Mouse (Mus musculus) lung, postnatal 14 days (tissue): ENCODE measurements at regions not wholly inside any gene's neighbourhood (a gene's known extent, or its start where the extent isn't known, plus 50 kb on each side); places are given as distances from the start of the nearest gene placed in this dataset.

Source experiments
- DNase-seq: peaks from one replicate; pipeline ENCODE4 v3.0.0; 2021

GRCm38 (mm10) chr15:67725239-67725638, 1224.5 kb upstream of the Lrrc6 start:
- DNase-seq, result no peak

GRCm38 (mm10) chr15:67714203-67714602, 1213.5 kb upstream of the Lrrc6 start:
- no peak for DNase-seq

- DNase-seq, result no peak
Measured at GRCm38 (mm10) chr15:67686140-67686539, 1185.4 kb upstream of the Lrrc6 start.

GRCm38 (mm10) chr15:67673276-67673675, 1172.6 kb upstream of the Lrrc6 start:
- no peak for DNase-seq

GRCm38 (mm10) chr15:67636155-67636554, 1135.4 kb upstream of the Lrrc6 start:
- peak; percentile 19 for DNase-seq

GRCm38 (mm10) chr15:67626704-67627287, 1126.1 kb upstream of the Lrrc6 start:
- DNase-seq, result no peak

GRCm38 (mm10) chr15:67611896-67612295, 1111.2 kb upstream of the Lrrc6 start:
- no peak for DNase-seq

GRCm38 (mm10) chr15:67598426-67598825, 1097.7 kb upstream of the Lrrc6 start:
- no peak for DNase-seq

- DNase-seq, result no peak
Measured at GRCm38 (mm10) chr15:67576581-67576980, 1075.9 kb upstream of the Lrrc6 start.

GRCm38 (mm10) chr15:67571614-67572013, 1070.9 kb upstream of the Lrrc6 start:
- DNase-seq, result no peak

GRCm38 (mm10) chr15:67557304-67557703, 1056.6 kb upstream of the Lrrc6 start:
- no peak for DNase-seq

GRCm38 (mm10) chr15:67551911-67552310, 1051.2 kb upstream of the Lrrc6 start:
- no peak for DNase-seq

GRCm38 (mm10) chr15:67546896-67547400, 1046.2 kb upstream of the Lrrc6 start:
- DNase-seq, result no peak

- no peak for DNase-seq
Measured at GRCm38 (mm10) chr15:67545745-67546144, 1045.0 kb upstream of the Lrrc6 start.

- DNase-seq, result no peak
Measured at GRCm38 (mm10) chr15:67513722-67514121, 1013.0 kb upstream of the Lrrc6 start.

- DNase-seq, result no peak
Measured at GRCm38 (mm10) chr15:67495001-67495658, 994.4 kb upstream of the Lrrc6 start.

GRCm38 (mm10) chr15:67481733-67482132, 981.0 kb upstream of the Lrrc6 start:
- no peak for DNase-seq

- DNase-seq, result no peak
Measured at GRCm38 (mm10) chr15:67474325-67474724, 973.6 kb upstream of the Lrrc6 start.

GRCm38 (mm10) chr15:67472979-67473378, 972.3 kb upstream of the Lrrc6 start:
- no peak for DNase-seq

- no peak for DNase-seq
Measured at GRCm38 (mm10) chr15:67471283-67471682, 970.6 kb upstream of the Lrrc6 start.

- no peak for DNase-seq
Measured at GRCm38 (mm10) chr15:67470036-67470435, 969.3 kb upstream of the Lrrc6 start.

- no peak for DNase-seq
Measured at GRCm38 (mm10) chr15:67467404-67468345, 967.0 kb upstream of the Lrrc6 start.

GRCm38 (mm10) chr15:67462863-67463262, 962.2 kb upstream of the Lrrc6 start:
- no peak for DNase-seq

GRCm38 (mm10) chr15:67460384-67460783, 959.7 kb upstream of the Lrrc6 start:
- no peak for DNase-seq
